Mouse (Mus musculus): ENCODE measurements around the gene C2cd3.

Gene C2cd3

GRCm38 (mm10) chr7:100371495-100372451 is at the start of gene C2cd3, which contains the start of gene Ppme1:
Gene C2cd3 (plus strand): TSS chr7:100372233.
Gene Ppme1 (minus strand): TSS chr7:100372307.
- peak; percentile 99 for DNase-seq

GRCm38 (mm10) chr7:100323721-100324120 is 48.3 kb upstream of the C2cd3 start:
- DNase-seq = no peak

- peak; percentile 30 to 64 for DNase-seq
Measured at GRCm38 (mm10) chr7:100325482-100325881, 46.6 kb upstream of the C2cd3 start.

- no peak for DNase-seq
Measured at GRCm38 (mm10) chr7:100327514-100327913, 44.5 kb upstream of the C2cd3 start.

- DNase-seq = no peak
Measured at GRCm38 (mm10) chr7:100328636-100329035, 43.4 kb upstream of the C2cd3 start.

- DNase-seq = no peak
Measured at GRCm38 (mm10) chr7:100331269-100331668, 40.8 kb upstream of the C2cd3 start.

- no peak for DNase-seq
Measured at GRCm38 (mm10) chr7:100335921-100336320, 36.1 kb upstream of the C2cd3 start.

GRCm38 (mm10) chr7:100354984-100355383 is 17.0 kb upstream of the C2cd3 start:
- DNase-seq = no peak

GRCm38 (mm10) chr7:100356324-100356723 is 15.7 kb upstream of the C2cd3 start:
- no peak for DNase-seq

- DNase-seq = no peak
Measured at GRCm38 (mm10) chr7:100356768-100357167, 15.3 kb upstream of the C2cd3 start.

- DNase-seq = no peak
Measured at GRCm38 (mm10) chr7:100357856-100358255, 14.2 kb upstream of the C2cd3 start.

- no peak for DNase-seq
Measured at GRCm38 (mm10) chr7:100363162-100363561, 8.9 kb upstream of the C2cd3 start.

GRCm38 (mm10) chr7:100364888-100365287 is 7.1 kb upstream of the C2cd3 start:
- DNase-seq = no peak

GRCm38 (mm10) chr7:100372452-100372980 is 483 bp downstream of the C2cd3 start:
- no peak for DNase-seq

- DNase-seq = no peak
Measured at GRCm38 (mm10) chr7:100378257-100378656, 6.2 kb downstream of the C2cd3 start.

GRCm38 (mm10) chr7:100381161-100381560 is 9.1 kb downstream of the C2cd3 start:
- DNase-seq = no peak

GRCm38 (mm10) chr7:100383207-100383606 is 11.2 kb downstream of the C2cd3 start:
- DNase-seq = no peak

- DNase-seq = no peak
Measured at GRCm38 (mm10) chr7:100388174-100388573, 16.1 kb downstream of the C2cd3 start.

GRCm38 (mm10) chr7:100390166-100390565 is 18.1 kb downstream of the C2cd3 start:
- no peak for DNase-seq

GRCm38 (mm10) chr7:100392265-100392664 is 20.2 kb downstream of the C2cd3 start:
- DNase-seq = no peak

- no peak for DNase-seq
Measured at GRCm38 (mm10) chr7:100399231-100399913, 27.3 kb downstream of the C2cd3 start.

- DNase-seq = no peak
Measured at GRCm38 (mm10) chr7:100400899-100401539, 29.0 kb downstream of the C2cd3 start.

- no peak for DNase-seq
Measured at GRCm38 (mm10) chr7:100402715-100403114, 30.7 kb downstream of the C2cd3 start.
